Mouse (Mus musculus) forebrain, postnatal 0 days (tissue): ENCODE measurements at regions not wholly inside any gene's neighbourhood (a gene's known extent, or its start where the extent isn't known, plus 50 kb on each side); places are given as distances from the start of the nearest gene placed in this dataset.
A peak's percentile ranks its signal among the peaks of the same experiment; 100 is the strongest.

Source experiments
- ATAC-seq: fragments of 200-750 bp; cut with Nextera tagmentation; 2 replicates; pipeline ENCODE4 v1.8.0; 2017; ENCODE audit warnings: mild to moderate bottlenecking, moderate library complexity
- DNase-seq: peaks from one replicate; pipeline ENCODE4 v3.0.0-alpha.2; 2015
- H3K27ac ChIP-seq: fragments of 300-500 bp; sonication (generic); 2 replicates; pipeline ENCODE4 v1.5.1; 2014; ENCODE audit warnings: low read depth, mild to moderate bottlenecking, antibody characterized with exemption, low read length, moderate library complexity, mixed read lengths
- H3K27me3 ChIP-seq: fragments of 300-500 bp; sonication (generic); 2 replicates; pipeline ENCODE4 v1.6.1; 2014; ENCODE audit warnings: mild to moderate bottlenecking, low read length, mixed read lengths; ENCODE audit not compliant: insufficient read depth
- H3K36me3 ChIP-seq: fragments of 300-500 bp; sonication (generic); 2 replicates; pipeline ENCODE4 v1.6.1; 2014; ENCODE audit warnings: mild to moderate bottlenecking, moderate library complexity; ENCODE audit not compliant: insufficient read depth
- H3K4me1 ChIP-seq: fragments of 300-500 bp; sonication (generic); 2 replicates; pipeline ENCODE4 v1.6.1; 2014; ENCODE audit warnings: antibody characterized with exemption; ENCODE audit not compliant: insufficient read depth
- H3K4me2 ChIP-seq: fragments of 300-500 bp; sonication (generic); 2 replicates; pipeline ENCODE4 v1.6.1; 2014; ENCODE audit warnings: low read depth, mild to moderate bottlenecking, moderate library complexity
- H3K4me3 ChIP-seq: fragments of 300-500 bp; sonication (generic); 2 replicates; pipeline ENCODE4 v1.5.1; 2014; ENCODE audit warnings: low read depth, low read length, mixed read lengths
- H3K9ac ChIP-seq: fragments of 300-500 bp; sonication (generic); 2 replicates; pipeline ENCODE4 v1.6.1; 2014; ENCODE audit warnings: mild to moderate bottlenecking
- H3K9me3 ChIP-seq: fragments of 300-500 bp; sonication (generic); 2 replicates; pipeline ENCODE4 v1.6.1; 2016; ENCODE audit warnings: low read length
- CTCF ChIP-seq: sonication (generic); IDR thresholded peaks from 2 replicates; pipeline ENCODE4 v1.5.1; 2016; ENCODE audit warnings: antibody characterized with exemption, control low read depth, low read depth
- WGBS: fragments of 180-500 bp; shearing (Covaris S2); extraction: QIAGEN DNeasy Blood & Tissue Kit; methylation state at CpG from one replicate; pipeline ENCODE4 v1.1.7; 2014; 5-methylcytosine and 5-hydroxymethylcytosine counted together

DNA sequence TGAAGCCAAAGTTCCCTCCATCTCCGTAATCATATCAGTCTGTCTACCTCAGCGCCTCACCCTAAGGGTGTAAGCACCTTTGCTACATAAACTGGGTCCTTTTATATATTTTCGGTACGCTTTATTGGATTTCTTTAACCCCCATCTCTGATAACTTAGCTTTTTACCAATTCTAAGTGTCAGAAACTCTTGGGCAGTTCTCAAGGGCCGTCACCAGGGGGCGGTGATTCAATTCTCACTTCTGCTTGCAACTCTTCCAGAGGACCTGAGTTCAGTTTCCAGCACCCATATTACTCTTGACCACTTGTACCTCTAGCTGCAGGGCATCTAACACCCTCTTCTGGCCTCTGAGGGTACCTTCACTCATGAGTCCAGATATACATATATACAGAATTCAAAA, 523.7 kb upstream of the Mon1b start:
- no peaks in the 10 kb centered on the region for H3K27me3 ChIP-seq
- no peak for ATAC-seq
- H3K27ac ChIP-seq: no peak overlapping the region
- WGBS: 73% methylated on average over 6 of the region's 6 CpGs
- H3K36me3 ChIP-seq: no peaks in the 10 kb centered on the region
- H3K4me2 ChIP-seq: no peak overlapping the region
- TF ChIP-seq CTCF: no peak
- no peak overlapping the region for H3K9ac ChIP-seq
- no peak overlapping the region for H3K4me3 ChIP-seq
- H3K4me1 ChIP-seq: no peaks in the 10 kb centered on the region
- no peaks in the 10 kb centered on the region for H3K9me3 ChIP-seq
- DNase-seq: no peak

GRCm38 (mm10) chr8:113114165-113114700, 521.2 kb upstream of the Mon1b start:
- peak; percentile 50 for ATAC-seq
- H3K9ac ChIP-seq: no peak overlapping the region
- peak; percentile 35 for DNase-seq
- no peaks in the 10 kb centered on the region for H3K27me3 ChIP-seq
- H3K36me3 ChIP-seq: no peaks in the 10 kb centered on the region
- no peak overlapping the region for H3K4me3 ChIP-seq
- TF ChIP-seq CTCF: no peak
- 64% methylated on average over 3 of the region's 3 CpGs for WGBS
- no peaks in the 10 kb centered on the region for H3K4me1 ChIP-seq
- no peaks in the 10 kb centered on the region for H3K9me3 ChIP-seq
- no peak overlapping the region for H3K27ac ChIP-seq
- no peak overlapping the region for H3K4me2 ChIP-seq

DNA sequence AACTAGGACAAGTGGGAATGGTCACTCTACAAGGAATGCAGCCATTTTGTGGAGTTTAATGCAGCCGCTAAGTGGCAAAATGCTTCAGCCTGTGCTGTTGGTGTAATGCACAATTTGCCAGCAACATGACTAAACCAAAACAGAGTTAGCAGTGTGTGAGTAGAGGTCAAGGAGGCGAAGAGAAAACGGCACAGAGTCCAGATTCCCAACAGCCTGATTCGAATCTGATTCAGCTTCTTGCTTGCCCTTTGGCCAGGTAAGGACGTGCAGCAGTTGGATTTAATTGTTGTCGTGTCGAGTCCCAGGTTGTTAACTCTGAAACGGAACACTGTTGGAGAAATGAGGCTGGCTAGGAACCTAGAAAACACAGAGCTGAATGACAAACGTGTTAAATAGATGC, 518.1 kb upstream of the Mon1b start:
- no peak for TF ChIP-seq CTCF
- H3K4me2 ChIP-seq: no peak overlapping the region

GRCm38 (mm10) chr8:113125586-113125985, 509.8 kb upstream of the Mon1b start:
- Histone ChIP-seq H3K36me3 (no peaks in the 10 kb centered on the region), H3K27ac (no peak overlapping the region), H3K9ac (no peak overlapping the region), H3K4me1 (no peaks in the 10 kb centered on the region), H3K9me3 (no peaks in the 10 kb centered on the region), H3K27me3 (no peaks in the 10 kb centered on the region), H3K4me2 (no peak overlapping the region), H3K4me3 (no peak overlapping the region)
- TF ChIP-seq CTCF: no peak
- no peak for ATAC-seq
- no peak for DNase-seq
- 64% methylated on average over 6 of the region's 6 CpGs for WGBS

More for the DNA sequence above, 518.1 kb upstream of the Mon1b start:
- DNase-seq (no peak), ATAC-seq (no peak)
- H3K4me1 ChIP-seq: no peaks in the 10 kb centered on the region
- H3K36me3 ChIP-seq: no peaks in the 10 kb centered on the region
- H3K9ac ChIP-seq: no peak overlapping the region
- H3K9me3 ChIP-seq: no peaks in the 10 kb centered on the region
- no peaks in the 10 kb centered on the region for H3K27me3 ChIP-seq
- no peak overlapping the region for H3K27ac ChIP-seq
- 82% methylated on average over 9 of the region's 9 CpGs for WGBS
- H3K4me3 ChIP-seq: no peak overlapping the region

GRCm38 (mm10) chr8:113137361-113137760, 498.0 kb upstream of the Mon1b start:
- H3K27ac ChIP-seq: no peak overlapping the region
- ATAC-seq (no peak), DNase-seq (no peak)
- no peaks in the 10 kb centered on the region for H3K4me1 ChIP-seq
- no peaks in the 10 kb centered on the region for H3K9me3 ChIP-seq
- H3K4me3 ChIP-seq: no peak overlapping the region
- no peaks in the 10 kb centered on the region for H3K36me3 ChIP-seq
- no peak overlapping the region for H3K4me2 ChIP-seq
- no peaks in the 10 kb centered on the region for H3K27me3 ChIP-seq
- no peak overlapping the region for H3K9ac ChIP-seq
- no peak for TF ChIP-seq CTCF

DNA sequence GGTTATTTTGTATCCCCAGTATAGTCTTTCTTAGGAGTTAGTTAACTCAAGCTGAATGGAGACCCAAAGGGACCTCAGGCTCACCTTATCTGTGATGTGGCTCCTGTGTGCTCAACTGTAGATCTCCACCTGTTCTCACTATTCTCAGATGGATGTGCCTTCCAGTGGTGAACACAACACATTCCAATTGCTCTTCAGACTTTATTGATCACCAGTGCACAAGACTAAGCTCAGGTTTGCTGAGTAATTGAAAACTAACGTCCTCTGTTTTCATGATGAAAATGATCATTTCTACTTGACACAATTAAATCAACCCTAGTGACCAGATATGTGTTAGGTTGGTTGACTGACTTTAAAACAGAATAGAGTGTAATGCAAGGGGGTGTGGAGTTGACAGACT, 495.4 kb upstream of the Mon1b start:
- DNase-seq: no peak
- Histone ChIP-seq H3K27ac (no peak overlapping the region), H3K36me3 (no peaks in the 10 kb centered on the region), H3K4me2 (no peak overlapping the region), H3K27me3 (no peaks in the 10 kb centered on the region), H3K4me3 (no peak overlapping the region), H3K9ac (no peak overlapping the region), H3K9me3 (no peaks in the 10 kb centered on the region), H3K4me1 (no peaks in the 10 kb centered on the region)
- WGBS: 88% methylated on average over 1 of the region's 1 CpGs
- TF ChIP-seq CTCF: no peak
- ATAC-seq: no peak

DNA sequence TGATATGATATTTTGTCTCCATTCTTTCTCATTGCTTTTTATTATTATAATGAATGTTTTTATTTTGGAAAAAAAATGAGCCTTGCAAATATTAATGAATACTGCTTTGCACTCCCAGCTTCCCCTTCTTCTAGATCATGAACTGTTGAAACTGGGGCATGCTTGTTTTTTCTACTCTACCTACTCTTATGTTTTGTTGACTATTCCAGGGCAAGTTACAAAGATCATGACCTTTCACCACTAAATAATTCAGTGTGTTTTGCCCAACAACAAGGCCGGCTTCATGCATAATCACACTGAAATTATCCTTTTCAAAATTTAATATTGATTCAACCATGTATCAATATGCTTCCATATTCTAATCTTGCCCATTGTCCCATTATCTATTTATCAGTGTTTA, 494.3 kb upstream of the Mon1b start:
- no peak for TF ChIP-seq CTCF
- no peaks in the 10 kb centered on the region for H3K36me3 ChIP-seq
- no peaks in the 10 kb centered on the region for H3K4me1 ChIP-seq
- H3K27me3 ChIP-seq: no peaks in the 10 kb centered on the region
- H3K27ac ChIP-seq: no peak overlapping the region
- 96% methylated on average over 1 of the region's 1 CpGs for WGBS
- H3K9me3 ChIP-seq: no peaks in the 10 kb centered on the region
- ATAC-seq (no peak), DNase-seq (no peak)
- H3K4me2 ChIP-seq: no peak overlapping the region
- H3K4me3 ChIP-seq: no peak overlapping the region
- H3K9ac ChIP-seq: no peak overlapping the region

DNA sequence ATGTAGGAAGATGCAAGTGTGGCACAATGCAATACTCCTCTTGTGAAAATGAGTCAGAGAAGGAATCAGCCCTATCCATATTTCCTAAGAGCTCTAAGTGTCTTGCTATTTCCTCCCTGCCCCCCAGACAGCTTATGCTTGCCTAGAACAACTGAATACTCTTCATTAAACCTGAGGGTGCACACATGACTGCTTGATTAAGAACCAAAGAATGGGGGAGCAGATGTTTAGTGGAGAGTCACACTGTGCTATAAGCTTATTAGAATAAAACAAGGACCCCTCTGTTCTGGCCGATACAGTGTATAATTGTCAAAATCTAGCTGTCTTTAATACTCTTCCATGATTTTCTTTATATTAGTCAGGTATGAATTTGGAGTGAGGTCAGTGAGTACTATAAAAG, 458.8 kb upstream of the Mon1b start:
- TF ChIP-seq CTCF: no peak
- H3K4me3 ChIP-seq: no peak overlapping the region
- no peak overlapping the region for H3K4me2 ChIP-seq
- H3K4me1 ChIP-seq: no peaks in the 10 kb centered on the region
- ATAC-seq: no peak; the same call in 1 of the 2 replicates
- no peaks in the 10 kb centered on the region for H3K9me3 ChIP-seq
- H3K27me3 ChIP-seq: no peaks in the 10 kb centered on the region
- no peak overlapping the region for H3K9ac ChIP-seq
- H3K36me3 ChIP-seq: no peaks in the 10 kb centered on the region
- no peak overlapping the region for H3K27ac ChIP-seq
- no peak for DNase-seq
- 23% methylated on average over 1 of the region's 1 CpGs for WGBS
